Mouse (Mus musculus) hindbrain, embryonic 15.5 days (tissue): ENCODE measurements around the gene AC140267.1. TPM values are rescaled to one million over a fixed set of nuclear protein-coding genes. Genes with fewer than 3 reads are reported as not detected.

Source experiments
- ATAC-seq: fragments of 200-750 bp; cut with Nextera tagmentation; 2 replicates; pipeline ENCODE4 v1.8.0; 2017; ENCODE audit warnings: low read depth, moderate number of reproducible peaks, moderate TSS enrichment; ENCODE audit not compliant: low FRiP score
- H3K27ac ChIP-seq: fragments of 300-500 bp; sonication (generic); replicated peaks from 2 replicates; pipeline ENCODE4 v1.5.1; 2015; ENCODE audit warnings: mild to moderate bottlenecking, inconsistent platforms
- H3K27me3 ChIP-seq: fragments of 300-500 bp; sonication (generic); 2 replicates; pipeline ENCODE4 v1.6.1; 2015; ENCODE audit warnings: control low read depth, inconsistent platforms
- H3K36me3 ChIP-seq: fragments of 300-500 bp; sonication (generic); 2 replicates; pipeline ENCODE4 v1.6.1; 2015; ENCODE audit warnings: control low read depth, inconsistent platforms
- H3K4me1 ChIP-seq: fragments of 300-500 bp; sonication (generic); replicated peaks from 2 replicates; pipeline ENCODE4 v1.6.1; 2015; ENCODE audit warnings: control low read depth, inconsistent platforms
- H3K4me2 ChIP-seq: fragments of 300-500 bp; sonication (generic); 2 replicates; pipeline ENCODE4 v1.6.1; 2015; ENCODE audit warnings: moderate library complexity, mild to moderate bottlenecking, inconsistent platforms
- H3K4me3 ChIP-seq: fragments of 300-500 bp; sonication (generic); 2 replicates; pipeline ENCODE4 v1.5.1; 2015; ENCODE audit warnings: mild to moderate bottlenecking, inconsistent platforms
- H3K9ac ChIP-seq: fragments of 300-500 bp; sonication (generic); 2 replicates; pipeline ENCODE4 v1.6.1; 2015; ENCODE audit warnings: inconsistent platforms
- H3K9me3 ChIP-seq: fragments of 300-500 bp; sonication (generic); 2 replicates; pipeline ENCODE4 v1.6.1; 2016; ENCODE audit warnings: control low read depth, inconsistent platforms
- WGBS: fragments of 180-500 bp; shearing (Covaris S2); methylation state at CpG from one replicate; pipeline ENCODE4 v1.1.7; 2015; 5-methylcytosine and 5-hydroxymethylcytosine counted together
- polyA plus RNA-seq: library from polyadenylated mRNA; unstranded; fragments of >200 nt; fragmentation: Nextera tagmentation; extraction: Ambion mirVana; gene quantifications from 2 replicates; pipeline ENCODE4 v1.2.1, GENCODE M21; 2015

The AC140267.1 gene
- polyA plus RNA-seq, 1 experiment from 2014 or later, result not detected

GRCm38 (mm10) chr15:80215716-80216479 lies 19.7 kb upstream of the AC140267.1 start:
- Histone ChIP-seq H3K36me3 (peaks cover 20% of the 10 kb centered on the region), H3K27ac (no peak overlapping the region), H3K4me3 (no peak overlapping the region), H3K27me3 (no peaks in the 10 kb centered on the region), H3K4me1 (no peaks in the 10 kb centered on the region), H3K4me2 (no peak overlapping the region), H3K9me3 (no peaks in the 10 kb centered on the region), H3K9ac (no peak overlapping the region)
- 16% methylated on average over 10 of the region's 10 CpGs for WGBS
- ATAC-seq, result no peak

- no peak overlapping the region for H3K4me3 ChIP-seq
- no peak overlapping the region for H3K9ac ChIP-seq
- no peak overlapping the region for H3K4me2 ChIP-seq
- H3K36me3 ChIP-seq, result peaks cover 16% of the 10 kb centered on the region
- H3K27me3 ChIP-seq, result no peaks in the 10 kb centered on the region
- no peaks in the 10 kb centered on the region for H3K9me3 ChIP-seq
- H3K27ac ChIP-seq, result no peak overlapping the region
- no peaks in the 10 kb centered on the region for H3K4me1 ChIP-seq
- WGBS, result 68% methylated on average over 9 of the region's 9 CpGs
- no peak for ATAC-seq
These were observed 19.2 kb upstream of the AC140267.1 start for GRCm38 (mm10) chr15:80216480-80216820.

GRCm38 (mm10) chr15:80217476-80217875 lies 18.2 kb upstream of the AC140267.1 start:
- 94% methylated on average over 10 of the region's 10 CpGs for WGBS
- ATAC-seq, result no peak
- H3K9me3 ChIP-seq, result no peaks in the 10 kb centered on the region
- no peaks in the 10 kb centered on the region for H3K27me3 ChIP-seq
- no peak overlapping the region for H3K9ac ChIP-seq
- H3K36me3 ChIP-seq, result peaks cover 5% of the 10 kb centered on the region
- no peak overlapping the region for H3K4me2 ChIP-seq
- no peak overlapping the region for H3K27ac ChIP-seq
- no peak overlapping the region for H3K4me3 ChIP-seq
- no peaks in the 10 kb centered on the region for H3K4me1 ChIP-seq

- Histone ChIP-seq H3K9ac (no peak overlapping the region), H3K4me1 (no peaks in the 10 kb centered on the region), H3K27ac (no peak overlapping the region), H3K4me2 (peak overlapping the region; percentile 18; the same call in 1 of the 2 replicates), H3K9me3 (no peaks in the 10 kb centered on the region), H3K36me3 (no peaks in the 10 kb centered on the region), H3K27me3 (no peaks in the 10 kb centered on the region), H3K4me3 (no peak overlapping the region)
- ATAC-seq, result no peak
- 62% methylated on average over 14 of the region's 14 CpGs for WGBS
These were observed 16.4 kb upstream of the AC140267.1 start for GRCm38 (mm10) chr15:80219211-80219610.

GRCm38 (mm10) chr15:80219705-80220657 lies 15.7 kb upstream of the AC140267.1 start:
- Histone ChIP-seq H3K9ac (no peak overlapping the region), H3K27ac (no peak overlapping the region), H3K4me1 (no peaks in the 10 kb centered on the region), H3K4me2 (peak overlapping the region; percentile 18; the same call in 1 of the 2 replicates), H3K36me3 (no peaks in the 10 kb centered on the region), H3K9me3 (no peaks in the 10 kb centered on the region), H3K4me3 (no peak overlapping the region), H3K27me3 (no peaks in the 10 kb centered on the region)
- 70% methylated on average over 4 of the region's 4 CpGs for WGBS
- no peak for ATAC-seq

- H3K4me1 ChIP-seq, result no peaks in the 10 kb centered on the region
These were observed 14.6 kb upstream of the AC140267.1 start for GRCm38 (mm10) chr15:80221031-80221430.

GRCm38 (mm10) chr15:80223751-80224150 lies 11.9 kb upstream of the AC140267.1 start:
- Histone ChIP-seq H3K27me3 (no peaks in the 10 kb centered on the region), H3K4me3 (no peak overlapping the region), H3K27ac (no peak overlapping the region), H3K4me2 (no peak overlapping the region), H3K9me3 (no peaks in the 10 kb centered on the region), H3K9ac (no peak overlapping the region), H3K4me1 (no peaks in the 10 kb centered on the region), H3K36me3 (no peaks in the 10 kb centered on the region)
- 92% methylated on average over 7 of the region's 7 CpGs for WGBS
- no peak for ATAC-seq

More at GRCm38 (mm10) chr15:80221031-80221430, 14.6 kb upstream of the AC140267.1 start:
- ATAC-seq, result no peak
- no peaks in the 10 kb centered on the region for H3K27me3 ChIP-seq
- no peak overlapping the region for H3K4me2 ChIP-seq
- no peak overlapping the region for H3K9ac ChIP-seq
- H3K4me3 ChIP-seq, result no peak overlapping the region
- 67% methylated on average over 8 of the region's 8 CpGs for WGBS
- no peaks in the 10 kb centered on the region for H3K36me3 ChIP-seq
- H3K27ac ChIP-seq, result no peak overlapping the region
- H3K9me3 ChIP-seq, result no peaks in the 10 kb centered on the region

GRCm38 (mm10) chr15:80225208-80225607 lies 10.4 kb upstream of the AC140267.1 start:
- Histone ChIP-seq H3K27me3 (no peaks in the 10 kb centered on the region), H3K9me3 (no peaks in the 10 kb centered on the region), H3K9ac (no peak overlapping the region), H3K27ac (no peak overlapping the region), H3K4me2 (no peak overlapping the region), H3K4me3 (no peak overlapping the region), H3K36me3 (no peaks in the 10 kb centered on the region), H3K4me1 (no peaks in the 10 kb centered on the region)
- 28% methylated on average over 9 of the region's 9 CpGs for WGBS
- ATAC-seq, result no peak

- ATAC-seq, result no peak
- no peak overlapping the region for H3K4me3 ChIP-seq
- no peak overlapping the region for H3K4me2 ChIP-seq
- H3K27me3 ChIP-seq, result no peaks in the 10 kb centered on the region
- H3K9ac ChIP-seq, result no peak overlapping the region
- 45% methylated on average over 2 of the region's 2 CpGs for WGBS
- H3K36me3 ChIP-seq, result no peaks in the 10 kb centered on the region
- H3K27ac ChIP-seq, result no peak overlapping the region
- no peaks in the 10 kb centered on the region for H3K4me1 ChIP-seq
- H3K9me3 ChIP-seq, result no peaks in the 10 kb centered on the region
These were observed 9.8 kb upstream of the AC140267.1 start for GRCm38 (mm10) chr15:80225796-80226195.

GRCm38 (mm10) chr15:80228071-80228800 lies 7.4 kb upstream of the AC140267.1 start:
- Histone ChIP-seq H3K4me1 (peaks cover 2% of the 10 kb centered on the region), H3K36me3 (no peaks in the 10 kb centered on the region), H3K9ac (no peak overlapping the region), H3K4me2 (no peak overlapping the region), H3K9me3 (no peaks in the 10 kb centered on the region), H3K4me3 (no peak overlapping the region), H3K27ac (no peak overlapping the region), H3K27me3 (no peaks in the 10 kb centered on the region)
- 53% methylated on average over 17 of the region's 17 CpGs for WGBS
- no peak for ATAC-seq

- H3K9ac ChIP-seq, result no peak overlapping the region
- ATAC-seq, result no peak
- H3K36me3 ChIP-seq, result peaks cover 11% of the 10 kb centered on the region
- WGBS, result 33% methylated on average over 2 of the region's 2 CpGs
- H3K27ac ChIP-seq, result no peak overlapping the region
- H3K4me2 ChIP-seq, result no peak overlapping the region
- H3K9me3 ChIP-seq, result no peaks in the 10 kb centered on the region
- H3K4me3 ChIP-seq, result no peak overlapping the region
- no peaks in the 10 kb centered on the region for H3K27me3 ChIP-seq
- peaks cover 16% of the 10 kb centered on the region for H3K4me1 ChIP-seq
These were observed 3.3 kb upstream of the AC140267.1 start for GRCm38 (mm10) chr15:80232331-80232730.
